In the genomic region with DNA sequence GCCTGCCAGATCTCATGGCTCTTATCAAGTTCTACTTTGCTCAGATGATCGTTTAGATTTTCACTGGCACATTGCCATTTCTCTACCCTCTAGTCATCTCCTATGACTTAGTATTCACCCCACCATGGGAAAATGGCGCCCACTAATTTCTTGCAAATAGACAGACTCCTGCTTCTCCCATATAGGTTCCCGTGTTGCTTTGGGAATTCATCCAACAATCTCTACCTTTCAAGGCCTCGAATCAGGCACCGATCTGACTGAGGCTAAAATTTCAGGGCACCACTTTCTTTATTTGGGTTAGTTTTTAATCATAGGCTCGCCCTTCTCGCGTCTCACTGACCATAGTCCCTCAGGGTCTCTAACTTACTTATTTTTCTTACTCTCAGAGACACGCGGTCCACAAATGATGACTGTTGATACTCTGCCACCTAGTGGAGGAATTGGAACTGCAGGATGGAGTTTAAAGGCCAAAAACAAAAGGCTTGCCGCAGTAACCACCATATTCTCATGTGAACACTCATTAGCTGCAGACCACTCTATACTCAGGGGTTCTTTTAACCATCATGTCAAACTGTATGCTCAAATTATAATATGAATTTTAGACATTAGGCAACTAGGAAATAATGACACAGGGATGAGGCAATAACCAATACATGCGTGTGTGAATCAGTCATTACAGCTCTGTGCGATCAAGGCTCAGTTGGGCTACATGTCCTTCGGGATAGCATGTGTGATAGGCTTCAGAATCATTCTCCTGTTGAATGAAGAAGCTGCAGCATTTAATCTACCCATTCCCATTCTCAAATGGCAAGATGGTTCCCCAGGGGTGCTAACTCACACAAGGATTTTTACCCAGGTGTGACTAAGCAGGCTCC, we compare ENCODE assay signal across 8 mouse cellular contexts.
DNase-seq lines count a peak whose midpoint lies in the region; ATAC-seq and TF ChIP-seq lines count a peak whose summit lies in the region.

No protein-coding gene starts in this region.

- H3ac ChIP-seq in myocyte (ENCODE audit: control insufficient read depth, insufficient read length), result no peak overlapping the region

- no peak for TF ChIP-seq POLR2A in myocyte (IDR thresholded peaks at IDR 0.05; ENCODE audit: insufficient read length, low read depth)

- no peaks in the 10 kb centered on the region for H3K79me2 ChIP-seq in myocyte (ENCODE audit: control insufficient read depth, insufficient read depth)

- H3K9ac ChIP-seq in forebrain, embryonic 14.5 days (ENCODE audit: low read length), result no peak overlapping the region
- H3K9ac ChIP-seq in limb, embryonic 11.5 days (ENCODE audit: low read length), result no peak overlapping the region

- H3K4me2 ChIP-seq in forebrain, embryonic 14.5 days (ENCODE audit: low read length), result no peak overlapping the region
- no peak overlapping the region for H3K4me2 ChIP-seq in limb, embryonic 11.5 days (ENCODE audit: low read depth, severe bottlenecking)
- H3K4me2 ChIP-seq in myocyte (ENCODE audit: low read depth), result peak overlapping the region; percentile 34

- 50% methylated on average over 14 of the region's 14 CpGs for WGBS in forebrain, embryonic 14.5 days
- WGBS in limb, embryonic 11.5 days, result 64% methylated on average over 14 of the region's 14 CpGs

- peak; percentile 68 for ATAC-seq in forebrain, embryonic 14.5 days
- no peak for ATAC-seq in limb, embryonic 11.5 days (ENCODE audit: insufficient number of reproducible peaks, low FRiP score, low TSS enrichment, low read depth)

- no peak overlapping the region for H3K4me3 ChIP-seq in forebrain, embryonic 14.5 days (ENCODE audit: low read depth, low read length)
- H3K4me3 ChIP-seq in limb, embryonic 11.5 days (ENCODE audit: low read depth, low read length), result no peak overlapping the region
- H3K4me3 ChIP-seq in myocyte, result no peak overlapping the region

- peak; percentile 39 to 65 for DNase-seq in spleen, postnatal 10 days (ENCODE audit: low spot score in 2 of 2)
- DNase-seq in spleen, adult 12 weeks (ENCODE audit: low spot score), result no peak
- DNase-seq in cerebellum, adult 11-12 months, result peak; percentile 3
- peak; percentile 76 for DNase-seq in forebrain, embryonic 14.5 days (ENCODE audit: low spot score)
- peak; percentile 38 to 63 for DNase-seq in kidney, adult 8-10 months
- peak; percentile 72 for DNase-seq in limb, embryonic 11.5 days (ENCODE audit: low spot score)
- no peak for DNase-seq in natural killer cell, adult 2 months (ENCODE audit: low spot score in 2 of 2)

- no peaks in the 10 kb centered on the region for H3K4me1 ChIP-seq in forebrain, embryonic 14.5 days (ENCODE audit: control insufficient read depth, insufficient read depth, low read length)
- H3K4me1 ChIP-seq in limb, embryonic 11.5 days (ENCODE audit: control insufficient read depth, insufficient read depth, low read length), result no peaks in the 10 kb centered on the region

- H3K36me3 ChIP-seq in forebrain, embryonic 14.5 days (ENCODE audit: control insufficient read depth, insufficient read depth, low read length), result no peaks in the 10 kb centered on the region
- no peaks in the 10 kb centered on the region for H3K36me3 ChIP-seq in limb, embryonic 11.5 days (ENCODE audit: control insufficient read depth, insufficient read depth, low read length)
- no peaks in the 10 kb centered on the region for H3K36me3 ChIP-seq in myocyte (ENCODE audit: control insufficient read depth, insufficient read depth)

- no peaks in the 10 kb centered on the region for H3K27me3 ChIP-seq in forebrain, embryonic 14.5 days (replicated peaks; ENCODE audit: control insufficient read depth, insufficient read depth, low read length)
- no peaks in the 10 kb centered on the region for H3K27me3 ChIP-seq in limb, embryonic 11.5 days (ENCODE audit: control insufficient read depth, insufficient read depth, low read length)
- H3K27me3 ChIP-seq in myocyte (ENCODE audit: control insufficient read depth, insufficient read depth, insufficient read length), result no peaks in the 10 kb centered on the region

- no peaks in the 10 kb centered on the region for H3K9me3 ChIP-seq in forebrain, embryonic 14.5 days (replicated peaks; ENCODE audit: control insufficient read depth, low read length)
- no peaks in the 10 kb centered on the region for H3K9me3 ChIP-seq in limb, embryonic 11.5 days (ENCODE audit: control insufficient read depth, low read length)

- H3K27ac ChIP-seq in forebrain, embryonic 14.5 days (ENCODE audit: low read depth, low read length), result no peak overlapping the region
- no peak overlapping the region for H3K27ac ChIP-seq in limb, embryonic 11.5 days (replicated peaks; ENCODE audit: low read depth, low read length)

TF ChIP-seq in myocyte, 11 proteins besides CTCF, POLR2A, EP300 and RAD21:
- no peak for TF ChIP-seq SRF (IDR thresholded peaks at IDR 0.05; ENCODE audit: control insufficient read depth, insufficient read length, low read depth)
- no peak for TF ChIP-seq POLR2AphosphoS2 (IDR thresholded peaks at IDR 0.05; ENCODE audit: insufficient read length, low read depth)
- TF ChIP-seq MYOG (IDR thresholded peaks at IDR 0.05; ENCODE audit: control insufficient read depth in 1 of 3, insufficient read depth in 1 of 3, insufficient read length in 2 of 3, low read depth in 2 of 3), result no peak
- no peak for TF ChIP-seq CEBPB (IDR thresholded peaks at IDR 0.05; ENCODE audit: insufficient read depth, poor library complexity, severe bottlenecking)
- TF ChIP-seq USF1 (IDR thresholded peaks at IDR 0.05; ENCODE audit: low read depth), result no peak
- no peak for TF ChIP-seq TCF3 (IDR thresholded peaks at IDR 0.05; ENCODE audit: insufficient read length, low read depth)
- TF ChIP-seq MAX (IDR thresholded peaks at IDR 0.05; ENCODE audit: low read depth), result no peak
- TF ChIP-seq E2F4 (IDR thresholded peaks at IDR 0.05; ENCODE audit: insufficient read depth), result no peak
- no peak for TF ChIP-seq TCF12 (IDR thresholded peaks at IDR 0.05; ENCODE audit: insufficient read depth, poor library complexity, severe bottlenecking)
- TF ChIP-seq MYOD1 (IDR thresholded peaks at IDR 0.05; ENCODE audit: control insufficient read depth in 1 of 3, insufficient read length in 2 of 3, low read depth in 2 of 3), result no peak

Comparison
In these comparisons a context has a peak if more than half of its experiments do, and no peak if none do; other contexts are left out.
1. DNase-seq: peak in spleen, postnatal 10 days (2 of 2), cerebellum, adult 11-12 months (single experiment), forebrain, embryonic 14.5 days (single experiment), kidney, adult 8-10 months (2 of 2) and limb, embryonic 11.5 days (single experiment); none in spleen, adult 12 weeks (single experiment) and natural killer cell, adult 2 months (0 of 2).